Mouse (Mus musculus): ENCODE measurements at regions not wholly inside any gene's neighbourhood (a gene's known extent, or its start where the extent isn't known, plus 50 kb on each side); places are given as distances from the start of the nearest gene placed in this dataset.

DNA sequence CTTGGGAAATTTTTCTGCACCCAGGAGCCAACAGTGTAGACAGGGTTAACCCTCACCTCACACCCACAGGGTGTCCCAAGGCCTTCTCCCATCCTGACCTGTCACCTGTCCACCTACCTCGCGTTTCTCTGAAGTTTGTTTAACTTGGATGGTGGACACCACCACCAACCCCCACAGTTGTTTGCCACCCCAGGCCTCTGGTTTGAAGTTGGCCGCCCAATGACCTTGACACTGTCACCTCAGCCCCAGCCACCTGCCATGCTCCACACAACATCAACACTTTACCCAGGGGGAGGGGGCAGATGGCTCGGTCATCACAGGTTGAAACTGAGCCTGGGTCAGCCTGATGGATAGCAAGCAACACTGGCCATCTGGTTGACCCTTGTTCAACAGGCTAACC is 332.7 kb upstream of the Tbx3 start:
- TF ChIP-seq EP300 (IDR thresholded peaks at IDR 0.05; ENCODE audit: insufficient read depth, low read depth, low read length), result no peak
- TF ChIP-seq CTCF (IDR thresholded peaks at IDR 0.05; ENCODE audit: low read depth, low read length), result no peak
- no peak for TF ChIP-seq POLR2A (IDR thresholded peaks at IDR 0.05; ENCODE audit: insufficient read depth, low read length)

All from ES-Bruce4 (cell line).